Mouse (Mus musculus) G1E (cell line): ENCODE measurements around the gene Snx29. TPM values are rescaled to one million over a fixed set of nuclear protein-coding genes. Genes with fewer than 3 reads are reported as not detected.

Experiments
- ATAC-seq: 2 replicates; pipeline ENCODE4 v1.8.0; 2016; ENCODE audit warnings: mild to moderate bottlenecking; ENCODE audit not compliant: insufficient number of reproducible peaks, poor library complexity, low FRiP score, severe bottlenecking; ENCODE audit errors: extremely low read depth
- DNase-seq: peaks from one replicate; pipeline ENCODE4 v3.0.0; 2012; ENCODE audit warnings: low spot score
- H3K27me3 ChIP-seq: 2 replicates; pipeline ENCODE4 v1.6.1; 2012; ENCODE audit warnings: mild to moderate bottlenecking, low read length, inconsistent platforms; ENCODE audit not compliant: insufficient read depth
- H3K36me3 ChIP-seq: replicated peaks from 2 replicates; pipeline ENCODE3; 2012; ENCODE audit warnings: mild to moderate bottlenecking, inconsistent platforms
- H3K4me1 ChIP-seq: 2 replicates; pipeline ENCODE4 v1.6.1; 2012; ENCODE audit warnings: low read depth, low read length, inconsistent platforms, mixed read lengths; ENCODE audit not compliant: insufficient read depth
- H3K4me3 ChIP-seq: 2 replicates; pipeline ENCODE4 v1.5.1; 2012; ENCODE audit warnings: low read depth, mild to moderate bottlenecking, inconsistent platforms, low read length, moderate library complexity, mixed read lengths
- H3K9me3 ChIP-seq: replicated peaks from 2 replicates; pipeline ENCODE4 v1.6.1; 2012; ENCODE audit warnings: inconsistent platforms
- CTCF ChIP-seq: IDR thresholded peaks from 2 replicates; pipeline ENCODE4 v1.5.1; 2012; ENCODE audit warnings: low read depth, low read length, inconsistent platforms, mixed read lengths
- GATA1 ChIP-seq: IDR thresholded peaks from 2 replicates; pipeline ENCODE4 v1.6.1; 2012; ENCODE audit warnings: borderline replicate concordance, low read length, inconsistent platforms, mixed read lengths
- GATA2 ChIP-seq: IDR thresholded peaks from 2 replicates; pipeline ENCODE4 v1.6.1; 2012; ENCODE audit warnings: low read depth, low read length, inconsistent platforms, borderline replicate concordance
- POLR2AphosphoS5 ChIP-seq: IDR thresholded peaks from 2 replicates; pipeline ENCODE4 v1.6.1; 2012; ENCODE audit warnings: low read depth, low read length, inconsistent platforms; ENCODE audit not compliant: insufficient replicate concordance
- TAL1 ChIP-seq: conservative IDR thresholded peaks from 2 replicates; pipeline ENCODE4 v1.6.1; 2012; ENCODE audit warnings: low read depth, low read length, inconsistent platforms, mixed read lengths
- polyA plus RNA-seq: library from polyadenylated mRNA; stranded (reverse); fragments of >175 nt; gene quantifications from 2 replicates; pipeline ENCODE4 v1.2.3, GENCODE M21; 2012
- total RNA-seq, 2 experiments: library from RNA; stranded (forward) in 1 of 2; stranded (reverse) in 1 of 2; fragments of 200-1000 nt in 1 of 2; fragments of >200 nt in 1 of 2; fragmentation: Nextera tagmentation in 1 of 2; gene quantifications; 2 replicates each; pipeline ENCODE4 v1.2.3; 2014 to 2017

Snx29 gene
- total and polyA plus RNA-seq, 3 experiments: 4.4 to 18.0 (median 9.1) TPM

- DNase-seq (no peak), ATAC-seq (no peak)
- no peaks in the 10 kb centered on the region; the same call in 1 of the 2 replicates for H3K27me3 ChIP-seq
- H3K4me3 ChIP-seq: no peak overlapping the region
- no peaks in the 10 kb centered on the region for H3K36me3 ChIP-seq
- no peaks in the 10 kb centered on the region for H3K4me1 ChIP-seq
- peaks cover 19% of the 10 kb centered on the region for H3K9me3 ChIP-seq
- TF ChIP-seq CTCF (no peak), GATA1 (no peak), TAL1 (no peak), POLR2AphosphoS5 (no peak), GATA2 (no peak)
Measured at GRCm38 (mm10) chr16:11772318-11772717, 449.6 kb downstream of the Snx29 start.

DNA sequence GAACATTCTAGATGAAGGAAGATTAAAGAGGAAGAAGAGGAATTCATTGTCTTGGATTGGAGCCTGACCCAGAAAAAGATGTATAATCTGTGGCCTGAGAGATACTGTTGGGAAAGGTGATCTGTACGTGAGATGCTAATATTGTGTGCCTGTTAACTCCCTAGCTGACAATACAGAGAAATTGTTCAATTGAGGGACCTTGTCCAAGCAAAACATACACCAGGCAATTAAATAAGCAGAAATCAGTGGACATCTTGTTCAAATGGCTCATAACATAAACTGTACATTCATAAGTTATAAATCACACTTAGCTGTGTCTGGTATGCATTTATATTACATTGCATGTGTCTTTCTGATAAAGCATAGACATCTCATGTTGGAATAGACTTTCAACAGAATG, 451.6 kb downstream of the Snx29 start:
- H3K36me3 ChIP-seq: no peaks in the 10 kb centered on the region
- ATAC-seq: no peak
- no peaks in the 10 kb centered on the region for H3K4me1 ChIP-seq
- TF ChIP-seq POLR2AphosphoS5 (no peak), TAL1 (no peak), GATA2 (no peak), CTCF (no peak), GATA1 (no peak)
- DNase-seq: no peak
- H3K9me3 ChIP-seq: peaks cover 16% of the 10 kb centered on the region
- peaks cover 5% of the 10 kb centered on the region for H3K27me3 ChIP-seq
- no peak overlapping the region for H3K4me3 ChIP-seq

DNA sequence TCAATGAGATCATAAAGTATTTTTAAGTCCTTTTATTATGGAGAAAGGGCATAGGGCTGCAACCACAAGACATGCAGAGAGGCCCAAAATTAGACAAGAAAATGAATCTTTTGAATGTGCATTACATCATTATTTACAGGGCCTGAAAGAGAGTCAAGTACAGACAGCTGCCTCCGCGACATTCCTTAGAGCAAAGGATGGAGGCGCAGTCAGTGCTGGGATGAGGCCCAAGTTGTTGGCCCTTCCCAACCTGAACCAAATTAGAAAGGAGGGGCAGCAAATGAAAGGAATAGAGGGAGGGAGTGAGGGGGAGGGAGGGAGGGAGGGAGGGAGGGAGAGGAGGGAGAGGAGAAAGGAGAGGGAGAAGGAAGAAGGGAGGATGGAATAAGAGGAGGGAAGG, 453.8 kb downstream of the Snx29 start:
- Histone ChIP-seq H3K27me3 (peaks cover 6% of the 10 kb centered on the region), H3K9me3 (0 out of 2 replicates have a peak, but pooled peaks cover 2% of the 10 kb centered on the region), H3K36me3 (no peaks in the 10 kb centered on the region), H3K4me1 (no peaks in the 10 kb centered on the region), H3K4me3 (no peak overlapping the region)
- no peak for TF ChIP-seq POLR2AphosphoS5
- TF ChIP-seq GATA1: no peak
- TF ChIP-seq CTCF: no peak
- no peak for TF ChIP-seq TAL1
- no peak for TF ChIP-seq GATA2
- ATAC-seq: no peak
- DNase-seq: no peak

- no peak for DNase-seq
- H3K27me3 ChIP-seq: peaks cover 6% of the 10 kb centered on the region
- H3K9me3 ChIP-seq: no peaks in the 10 kb centered on the region
- no peak for TF ChIP-seq GATA2
- TF ChIP-seq POLR2AphosphoS5: no peak
- no peak for TF ChIP-seq TAL1
- no peak for TF ChIP-seq CTCF
- no peak for TF ChIP-seq GATA1
- ATAC-seq: no peak
- H3K4me3 ChIP-seq: no peak overlapping the region
- H3K4me1 ChIP-seq: 0 out of 2 replicates have a peak, but pooled peaks cover 4% of the 10 kb centered on the region
- H3K36me3 ChIP-seq: no peaks in the 10 kb centered on the region
Measured at GRCm38 (mm10) chr16:11778191-11778590, 455.5 kb downstream of the Snx29 start.

DNA sequence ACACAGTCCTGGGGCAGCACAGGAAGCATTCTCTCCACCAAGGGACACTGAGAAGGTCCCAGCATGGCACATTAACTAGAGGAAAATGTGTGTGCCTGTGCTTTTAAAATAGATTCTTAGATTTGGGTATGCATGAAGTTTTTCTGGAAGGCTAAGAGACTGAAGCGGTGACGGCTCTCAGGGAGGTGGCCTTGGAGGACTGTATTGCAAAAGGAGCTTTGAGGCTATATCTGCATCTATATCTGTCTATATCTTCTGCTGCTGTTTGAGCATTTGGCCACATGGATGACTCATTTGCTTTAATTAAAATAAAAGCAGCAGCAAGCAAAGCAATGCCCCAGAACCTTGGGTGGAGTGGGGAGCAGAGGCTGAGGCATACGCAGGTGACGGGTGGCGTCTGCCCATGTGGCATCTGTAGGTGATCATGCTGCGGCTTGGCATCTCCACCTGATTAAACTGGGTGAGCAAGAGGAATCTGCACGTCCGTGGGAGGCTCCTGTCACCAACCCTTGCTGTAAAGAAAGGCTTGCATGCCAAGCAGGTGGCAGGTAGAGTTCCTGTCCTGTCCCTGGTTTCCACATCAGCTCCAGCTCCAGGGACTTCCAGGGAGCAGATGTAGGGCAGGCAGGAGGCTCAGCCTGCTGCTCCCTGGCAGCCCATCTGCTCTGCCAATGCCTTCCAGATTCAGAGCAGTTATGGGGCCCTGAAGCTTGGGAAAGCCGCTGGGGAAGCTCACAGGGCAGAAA, 456.2 kb downstream of the Snx29 start:
- no peaks in the 10 kb centered on the region for H3K36me3 ChIP-seq
- no peak for DNase-seq
- H3K4me3 ChIP-seq: no peak overlapping the region
- H3K9me3 ChIP-seq: no peaks in the 10 kb centered on the region
- H3K4me1 ChIP-seq: 0 out of 2 replicates have a peak, but pooled peaks cover 4% of the 10 kb centered on the region
- peaks cover 6% of the 10 kb centered on the region for H3K27me3 ChIP-seq
- no peak for ATAC-seq
- TF ChIP-seq POLR2AphosphoS5: no peak
- TF ChIP-seq GATA2: no peak
- TF ChIP-seq TAL1: no peak
- TF ChIP-seq GATA1: no peak
- no peak for TF ChIP-seq CTCF

- Histone ChIP-seq H3K9me3 (no peaks in the 10 kb centered on the region), H3K4me3 (no peak overlapping the region), H3K4me1 (0 out of 2 replicates have a peak, but pooled peaks cover 4% of the 10 kb centered on the region), H3K36me3 (no peaks in the 10 kb centered on the region), H3K27me3 (peaks cover 6% of the 10 kb centered on the region; the same call in 1 of the 2 replicates)
- ATAC-seq: peak; percentile 28; the same call in 1 of the 2 replicates
- DNase-seq: no peak
- no peak for TF ChIP-seq GATA2
- no peak for TF ChIP-seq CTCF
- TF ChIP-seq GATA1: no peak
- no peak for TF ChIP-seq POLR2AphosphoS5
- no peak for TF ChIP-seq TAL1
Measured at GRCm38 (mm10) chr16:11782082-11782481, 459.4 kb downstream of the Snx29 start.
